Mouse (Mus musculus): Measurements from ENCODE around the gene Tmem40. TPM values are rescaled to one million over a fixed set of nuclear protein-coding genes. Genes with fewer than 3 reads are reported as not detected.

Tmem40 gene
- polyA plus RNA-seq, 1 experiment from 2014 or later: 0.75 TPM

DNA sequence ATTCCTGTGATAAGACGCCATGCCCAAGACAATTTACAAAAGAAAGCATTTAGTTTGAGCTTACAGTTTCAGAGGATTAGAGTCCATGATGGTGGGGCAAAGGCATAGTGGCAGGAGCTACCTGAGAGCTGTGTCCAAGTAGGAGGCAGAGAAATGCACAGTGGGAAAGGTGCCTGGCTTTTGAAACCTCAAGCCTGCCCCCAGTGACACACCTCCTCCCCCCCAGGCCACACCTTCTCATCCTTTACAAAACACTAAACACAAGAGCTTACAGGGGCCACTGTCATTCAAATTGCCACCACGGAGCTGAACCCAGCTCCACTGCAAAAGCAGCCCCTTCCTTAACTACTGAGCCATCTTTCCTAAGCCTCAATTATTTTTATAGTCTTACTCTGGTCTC, 34.6 kb downstream of the Tmem40 start:
- H3K9ac ChIP-seq (replicated peaks): no peak overlapping the region
- H3K27ac ChIP-seq (replicated peaks): no peak overlapping the region
- no peak overlapping the region for H3K4me3 ChIP-seq
- no peak overlapping the region for H3K4me2 ChIP-seq (replicated peaks)
- H3K9me3 ChIP-seq: no peaks in the 10 kb centered on the region
- H3K4me1 ChIP-seq: no peaks in the 10 kb centered on the region
- 42% methylated on average over 2 of the region's 2 CpGs for whole genome bisulfite sequencing
- no peaks in the 10 kb centered on the region for H3K27me3 ChIP-seq
- H3K36me3 ChIP-seq: no peaks in the 10 kb centered on the region
- no peak for ATAC-seq (replicated peaks)

DNA sequence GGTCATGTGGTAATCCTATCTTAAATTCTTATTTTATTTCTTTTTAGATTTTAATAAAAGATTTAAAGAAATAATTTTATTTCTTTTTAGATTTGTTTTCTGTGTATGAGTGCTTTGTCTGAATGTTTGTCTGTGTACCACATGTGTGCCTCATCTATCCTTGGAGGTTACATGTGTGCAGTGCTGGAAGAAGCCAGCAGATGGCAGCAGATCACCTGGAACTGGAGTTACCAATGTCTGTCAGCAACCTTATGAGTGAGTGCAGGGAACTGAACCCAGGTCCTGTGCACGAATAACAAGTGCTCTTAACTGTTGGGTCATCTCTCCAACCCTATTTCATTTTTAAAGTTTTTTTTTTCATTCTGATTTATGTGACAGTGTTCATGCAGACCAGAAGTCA, 35.1 kb downstream of the Tmem40 start:
- Histone ChIP-seq H3K4me3 (no peak overlapping the region), H3K36me3 (no peaks in the 10 kb centered on the region), H3K4me2 (replicated peaks) (no peak overlapping the region), H3K9ac (replicated peaks) (no peak overlapping the region), H3K9me3 (no peaks in the 10 kb centered on the region), H3K27ac (replicated peaks) (no peak overlapping the region), H3K4me1 (no peaks in the 10 kb centered on the region), H3K27me3 (no peaks in the 10 kb centered on the region)
- no peak for ATAC-seq (replicated peaks)
- WGBS: 87% methylated on average over 1 of the region's 1 CpGs

DNA sequence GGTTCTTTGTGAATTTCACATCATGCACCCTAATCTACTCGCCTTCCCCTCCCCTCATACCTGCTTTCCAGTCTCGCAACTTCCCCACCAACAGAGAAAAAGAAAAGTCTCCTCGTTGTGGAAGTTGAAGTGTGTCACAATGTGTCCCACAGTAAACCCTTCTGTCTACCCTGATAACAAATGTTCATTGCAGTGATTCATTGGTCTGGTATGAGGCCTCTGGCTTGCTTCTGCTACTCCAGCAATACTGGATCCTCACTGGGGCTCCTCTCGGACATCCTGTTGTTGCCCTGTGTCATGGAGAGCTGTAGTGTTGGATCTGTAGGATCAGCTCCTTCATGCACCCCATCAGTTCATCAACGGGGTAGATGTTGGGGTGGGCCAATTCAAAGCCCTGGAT, 40.0 kb downstream of the Tmem40 start:
- 80% methylated on average over 5 of the region's 5 CpGs for WGBS
- Histone ChIP-seq H3K27me3 (no peaks in the 10 kb centered on the region), H3K9me3 (no peaks in the 10 kb centered on the region), H3K4me1 (peaks cover 6% of the 10 kb centered on the region), H3K4me3 (no peak overlapping the region), H3K9ac (replicated peaks) (no peak overlapping the region), H3K4me2 (replicated peaks) (no peak overlapping the region), H3K36me3 (no peaks in the 10 kb centered on the region), H3K27ac (replicated peaks) (no peak overlapping the region)
- no peak for ATAC-seq (replicated peaks)

DNA sequence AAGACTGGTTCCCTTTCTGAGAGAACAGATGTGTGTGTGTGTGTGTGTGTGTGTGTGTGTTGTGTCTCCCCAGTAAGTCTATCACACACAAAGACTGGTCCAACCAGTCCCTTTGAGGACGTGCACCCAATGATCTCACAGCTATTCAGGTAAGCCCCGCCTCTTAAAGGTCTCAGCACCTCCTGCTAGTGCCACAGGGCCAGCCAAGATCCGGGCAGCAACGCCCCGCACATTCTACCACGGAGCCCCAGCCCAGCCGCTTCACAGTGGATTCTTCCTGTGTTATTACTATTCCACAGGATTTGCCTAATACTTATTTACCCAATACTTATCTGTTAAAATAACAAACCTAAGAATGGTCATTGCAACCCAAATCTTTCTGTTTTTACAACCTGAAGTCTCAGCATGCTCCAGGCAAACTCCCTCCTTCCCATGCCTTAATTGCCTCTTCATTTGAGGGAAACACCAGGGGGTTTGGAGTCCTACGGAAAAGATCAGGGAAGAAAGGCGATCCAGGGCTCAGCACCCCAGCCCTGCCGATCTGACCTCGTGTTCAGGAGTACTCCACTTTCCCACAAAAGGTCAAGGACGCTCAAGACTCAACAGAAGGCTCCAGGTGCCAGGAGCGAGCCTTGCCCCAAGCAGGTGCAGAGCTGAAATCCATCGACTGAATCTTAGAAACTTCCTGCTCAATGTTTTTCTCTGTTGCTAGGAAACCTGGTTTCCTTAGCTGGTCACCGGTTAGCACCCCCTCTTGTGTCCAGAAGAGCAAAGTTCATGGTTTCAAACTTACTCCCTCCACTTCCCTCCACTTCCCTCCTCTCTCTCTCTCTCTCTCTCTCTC, 44.3 kb downstream of the Tmem40 start:
- no peaks in the 10 kb centered on the region for H3K9me3 ChIP-seq
- H3K27ac ChIP-seq (replicated peaks): no peak overlapping the region
- H3K4me2 ChIP-seq (replicated peaks): peak overlapping the region; percentile 41
- peak; percentile 86 for ATAC-seq (replicated peaks)
- WGBS: 2% methylated on average over 15 of the region's 15 CpGs
- peak overlapping the region; percentile 11 for H3K4me3 ChIP-seq
- H3K36me3 ChIP-seq: no peaks in the 10 kb centered on the region
- H3K9ac ChIP-seq (replicated peaks): 0 out of 2 replicates have a peak overlapping the region, but pooled peaks have one; percentile 22
- peaks cover 6% of the 10 kb centered on the region for H3K4me1 ChIP-seq
- no peaks in the 10 kb centered on the region for H3K27me3 ChIP-seq

DNA sequence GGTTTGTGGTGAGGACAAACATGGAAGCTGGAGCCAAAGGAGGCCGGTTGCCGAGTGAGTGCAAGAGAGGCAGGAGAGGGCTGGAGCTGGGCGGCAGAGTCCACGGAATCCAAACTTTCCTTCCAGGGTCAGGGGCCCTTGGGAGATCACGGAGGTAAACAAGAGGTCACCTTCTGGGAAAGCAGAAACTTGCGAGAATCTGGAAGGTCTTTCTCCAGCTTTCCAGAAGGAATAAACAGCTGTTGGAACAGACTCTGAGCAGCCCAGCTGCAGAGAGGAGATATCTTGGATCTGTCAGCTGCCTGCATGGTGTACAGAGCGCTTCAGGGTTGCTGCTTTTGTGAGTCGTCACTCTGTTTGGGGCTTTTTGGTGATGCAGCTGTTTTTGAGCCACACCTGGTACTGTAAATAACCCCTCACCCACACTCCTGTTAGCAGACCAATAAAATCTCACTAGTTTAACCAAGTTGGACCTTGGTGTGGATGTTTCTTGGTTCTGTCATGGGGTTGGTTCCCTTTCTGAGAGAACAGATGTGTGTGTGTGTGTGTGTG, 45.0 kb downstream of the Tmem40 start:
- no peaks in the 10 kb centered on the region for H3K36me3 ChIP-seq
- H3K9me3 ChIP-seq: no peaks in the 10 kb centered on the region
- ATAC-seq (replicated peaks): peak; percentile 23; the same call in 1 of the 2 replicates
- peaks cover 6% of the 10 kb centered on the region for H3K4me1 ChIP-seq
- WGBS: 15% methylated on average over 8 of the region's 8 CpGs
- no peak overlapping the region for H3K4me3 ChIP-seq
- no peak overlapping the region for H3K27ac ChIP-seq (replicated peaks)
- no peaks in the 10 kb centered on the region for H3K27me3 ChIP-seq
- peak overlapping the region; percentile 41 for H3K4me2 ChIP-seq (replicated peaks)
- no peak overlapping the region for H3K9ac ChIP-seq (replicated peaks)

DNA sequence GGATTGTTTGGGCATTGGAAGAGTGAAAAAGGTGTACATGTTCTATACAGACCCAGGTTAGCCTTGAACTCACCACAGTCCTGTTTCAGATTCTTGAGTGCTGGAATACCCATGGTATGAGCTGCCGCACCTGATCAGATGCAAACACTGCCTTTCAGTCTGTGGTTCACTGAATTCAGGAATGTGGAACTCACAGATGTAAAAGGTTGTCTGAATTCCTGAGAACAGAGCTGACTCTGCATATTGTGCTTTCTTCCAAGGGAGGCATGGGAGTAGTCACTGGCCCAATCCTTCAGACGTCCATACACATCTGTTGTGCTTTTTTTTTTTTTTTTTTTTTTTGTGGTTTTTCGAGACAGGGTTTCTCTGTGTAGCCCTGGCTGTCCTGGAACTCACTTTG, 50.9 kb downstream of the Tmem40 start:
- Histone ChIP-seq H3K36me3 (no peaks in the 10 kb centered on the region), H3K27ac (replicated peaks) (no peak overlapping the region), H3K4me3 (no peak overlapping the region), H3K9ac (replicated peaks) (no peak overlapping the region), H3K4me1 (no peaks in the 10 kb centered on the region), H3K4me2 (replicated peaks) (no peak overlapping the region), H3K27me3 (no peaks in the 10 kb centered on the region), H3K9me3 (no peaks in the 10 kb centered on the region)
- 64% methylated on average over 3 of the region's 3 CpGs for WGBS
- no peak for ATAC-seq (replicated peaks)

DNA sequence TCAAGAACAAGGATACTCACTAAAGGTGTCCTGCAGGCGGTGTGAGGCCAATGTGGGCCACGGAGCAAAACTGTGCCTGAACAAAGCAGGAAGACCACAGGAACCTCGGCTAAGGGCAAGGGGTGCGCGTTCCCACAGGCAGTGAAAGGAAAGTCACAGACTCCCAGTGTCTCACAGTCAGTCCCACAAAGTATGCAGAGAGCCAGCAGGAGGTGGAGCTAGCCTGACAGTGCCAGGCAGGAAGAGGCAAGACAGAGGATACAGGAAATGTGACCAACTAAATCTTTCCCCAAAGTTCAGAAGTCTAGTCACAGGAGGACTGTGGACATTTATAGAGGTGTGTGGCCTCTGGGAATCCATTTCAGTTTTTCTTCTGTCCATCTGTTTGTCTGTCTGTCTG, 59.3 kb downstream of the Tmem40 start:
- Histone ChIP-seq H3K27ac (replicated peaks) (no peak overlapping the region), H3K4me1 (no peaks in the 10 kb centered on the region), H3K4me3 (no peak overlapping the region), H3K27me3 (no peaks in the 10 kb centered on the region), H3K36me3 (no peaks in the 10 kb centered on the region), H3K4me2 (replicated peaks) (no peak overlapping the region), H3K9ac (replicated peaks) (no peak overlapping the region), H3K9me3 (no peaks in the 10 kb centered on the region)
- WGBS: 84% methylated on average over 5 of the region's 5 CpGs
- no peak for ATAC-seq (replicated peaks)

DNA sequence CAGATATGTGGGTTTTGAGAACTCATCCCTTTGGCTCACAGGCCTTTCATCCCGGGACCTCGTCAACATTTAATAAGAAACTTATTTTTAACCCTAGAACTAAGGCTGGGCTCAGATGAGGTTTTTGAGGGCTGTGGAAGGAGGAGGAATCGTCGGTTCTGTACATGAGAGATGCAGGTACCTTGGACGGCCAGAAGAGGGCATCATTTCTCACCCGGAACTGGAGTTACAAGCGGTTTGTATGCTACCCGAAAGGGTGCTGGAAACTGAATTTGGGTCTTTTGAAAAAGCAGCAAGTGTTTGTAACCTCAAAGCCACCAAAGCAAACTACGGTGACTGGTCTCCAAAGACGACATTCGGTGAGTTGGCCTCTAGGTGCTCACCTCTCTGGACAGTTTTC, 60.9 kb downstream of the Tmem40 start:
- no peak for ATAC-seq (replicated peaks)
- Histone ChIP-seq H3K36me3 (no peaks in the 10 kb centered on the region), H3K27me3 (no peaks in the 10 kb centered on the region), H3K4me1 (no peaks in the 10 kb centered on the region), H3K4me2 (replicated peaks) (no peak overlapping the region), H3K9me3 (no peaks in the 10 kb centered on the region), H3K9ac (replicated peaks) (no peak overlapping the region), H3K4me3 (no peak overlapping the region), H3K27ac (replicated peaks) (no peak overlapping the region)
- WGBS: 48% methylated on average over 11 of the region's 11 CpGs

DNA sequence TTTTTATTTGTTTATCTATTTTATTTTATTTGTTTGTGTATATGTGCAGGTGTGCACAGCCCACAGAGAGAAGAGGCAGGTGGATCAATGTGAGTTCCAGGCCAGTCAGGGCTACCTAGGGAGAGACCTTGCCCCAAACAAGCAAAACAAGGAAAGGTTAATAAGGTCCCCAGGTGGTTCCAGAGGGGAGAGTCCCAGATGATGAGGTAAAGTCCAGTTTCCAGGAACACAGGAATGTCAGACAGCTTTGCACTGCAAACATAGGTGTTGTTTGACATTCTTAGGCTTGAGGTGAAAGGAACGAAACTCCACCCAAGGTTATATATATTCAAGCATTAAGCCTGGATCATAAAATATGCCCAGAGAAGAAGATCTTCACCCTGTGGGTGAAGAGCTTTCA, 61.4 kb downstream of the Tmem40 start:
- no peak overlapping the region for H3K27ac ChIP-seq (replicated peaks)
- H3K9ac ChIP-seq (replicated peaks): no peak overlapping the region
- no peaks in the 10 kb centered on the region for H3K4me1 ChIP-seq
- no peak for ATAC-seq (replicated peaks)
- H3K36me3 ChIP-seq: no peaks in the 10 kb centered on the region
- no peak overlapping the region for H3K4me2 ChIP-seq (replicated peaks)
- no peaks in the 10 kb centered on the region for H3K27me3 ChIP-seq
- no peaks in the 10 kb centered on the region for H3K9me3 ChIP-seq
- WGBS: 92% methylated on average over 1 of the region's 1 CpGs
- no peak overlapping the region for H3K4me3 ChIP-seq

DNA sequence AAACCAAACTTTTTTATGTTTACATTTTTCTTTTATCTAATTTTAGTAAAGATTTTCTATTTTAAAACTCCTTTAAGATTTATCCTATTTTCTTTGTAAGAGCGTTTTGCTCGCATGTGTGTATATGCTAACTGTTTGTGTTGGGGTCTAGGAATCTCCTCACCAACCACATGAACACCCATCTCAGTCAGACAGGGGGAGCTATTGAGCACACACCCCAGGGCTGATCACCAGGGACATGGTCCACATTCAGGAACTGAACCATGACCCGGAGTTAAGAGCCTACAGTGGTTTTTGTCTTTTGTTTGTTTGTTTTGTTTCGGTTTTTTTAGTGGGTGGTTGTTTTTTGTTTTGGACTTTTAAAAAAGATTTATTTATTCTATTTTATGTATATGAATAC, 63.5 kb downstream of the Tmem40 start:
- Histone ChIP-seq H3K9me3 (no peaks in the 10 kb centered on the region), H3K27me3 (no peaks in the 10 kb centered on the region), H3K36me3 (no peaks in the 10 kb centered on the region), H3K27ac (replicated peaks) (no peak overlapping the region), H3K4me3 (no peak overlapping the region), H3K4me1 (no peaks in the 10 kb centered on the region), H3K9ac (replicated peaks) (no peak overlapping the region), H3K4me2 (replicated peaks) (no peak overlapping the region)
- 88% methylated on average over 4 of the region's 4 CpGs for WGBS
- ATAC-seq (replicated peaks): no peak

DNA sequence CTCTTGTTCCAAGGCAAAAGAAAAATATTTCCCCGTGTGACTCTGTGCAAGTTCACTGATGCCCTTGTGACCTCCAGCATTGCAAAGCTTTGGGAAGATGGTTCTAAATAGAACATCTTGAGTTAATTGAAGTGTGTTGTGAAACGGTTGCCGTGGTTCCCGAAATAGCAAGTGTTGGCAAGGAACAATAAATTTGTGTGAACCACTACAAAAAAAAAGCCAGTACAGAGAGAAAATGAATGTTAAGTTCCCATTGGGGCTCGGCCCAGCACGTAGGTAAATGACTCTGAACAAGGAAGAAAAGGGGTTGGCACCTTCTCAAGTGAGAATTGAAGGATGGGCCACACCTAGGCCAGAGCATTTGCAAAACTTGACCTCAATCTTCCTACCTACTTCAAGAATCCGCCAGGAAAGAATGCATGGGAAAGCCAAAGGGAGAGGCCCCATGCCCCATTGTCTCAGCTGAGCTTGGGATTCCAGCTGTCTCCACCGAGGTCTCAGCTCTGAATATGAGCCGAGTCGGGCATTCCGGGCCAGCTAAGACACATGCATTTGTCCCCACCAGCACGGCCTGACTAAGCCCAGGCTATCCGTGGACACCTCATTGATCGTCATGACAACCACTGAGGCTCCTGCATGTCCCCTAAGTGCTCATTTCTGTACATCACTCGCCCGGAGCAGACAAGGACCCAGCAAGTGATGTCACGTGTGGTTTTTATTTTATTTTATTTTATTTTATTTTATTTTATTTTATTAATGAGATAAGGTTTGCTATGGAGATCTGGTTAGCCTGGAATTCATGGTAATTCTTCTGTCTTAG, 64.3 kb downstream of the Tmem40 start:
- ATAC-seq (replicated peaks): no peak; the same call in 1 of the 2 replicates
- Histone ChIP-seq H3K4me1 (no peaks in the 10 kb centered on the region), H3K9me3 (no peaks in the 10 kb centered on the region), H3K4me2 (replicated peaks) (no peak overlapping the region), H3K4me3 (no peak overlapping the region), H3K27ac (replicated peaks) (no peak overlapping the region), H3K27me3 (no peaks in the 10 kb centered on the region), H3K9ac (replicated peaks) (no peak overlapping the region), H3K36me3 (no peaks in the 10 kb centered on the region)
- WGBS: 66% methylated on average over 17 of the region's 17 CpGs

DNA sequence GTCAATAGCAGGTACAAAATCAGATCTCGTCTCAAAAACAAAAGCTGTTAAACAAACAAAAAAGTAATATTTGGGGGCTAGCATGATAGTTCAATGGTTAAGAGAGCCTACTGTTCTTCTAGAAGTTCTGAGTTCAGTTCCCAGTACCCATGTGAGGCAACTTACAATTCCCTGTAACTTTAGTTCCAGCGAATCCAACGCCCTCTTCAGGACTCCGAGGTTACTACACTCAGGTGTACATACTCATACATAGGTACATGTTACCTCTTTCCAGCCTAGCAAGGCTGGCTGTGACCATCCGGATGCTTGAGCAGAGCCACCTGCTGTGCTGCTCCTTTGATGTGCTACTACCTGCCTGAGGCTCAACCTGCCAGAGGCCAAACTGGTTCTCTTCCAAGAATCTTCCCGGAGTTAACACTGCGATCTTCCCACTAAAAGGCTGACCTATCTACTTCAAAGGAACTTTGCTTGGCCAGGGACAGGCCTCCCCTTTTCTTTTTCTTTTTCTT, 65.4 kb downstream of the Tmem40 start:
- no peaks in the 10 kb centered on the region for H3K9me3 ChIP-seq
- no peaks in the 10 kb centered on the region for H3K27me3 ChIP-seq
- no peak for ATAC-seq (replicated peaks)
- no peak overlapping the region for H3K4me2 ChIP-seq (replicated peaks)
- H3K4me1 ChIP-seq: no peaks in the 10 kb centered on the region
- no peaks in the 10 kb centered on the region for H3K36me3 ChIP-seq
- no peak overlapping the region for H3K9ac ChIP-seq (replicated peaks)
- H3K27ac ChIP-seq (replicated peaks): no peak overlapping the region
- H3K4me3 ChIP-seq: no peak overlapping the region
- WGBS: 83% methylated on average over 7 of the region's 7 CpGs

Measured in forebrain, embryonic 15.5 days (tissue).